Mouse (Mus musculus) lung, adult 18-20 months (tissue): Measurements from ENCODE around the gene Klra10.
"Not testable (repeated sequence)": the region's sequence is repeated elsewhere in the genome, so short reads cannot be mapped to it uniquely, and the experiment has no call there.

Experiments
- DNase-seq, 2 experiments: peaks; one replicate each; pipeline ENCODE4 v3.0.0; 2022; ENCODE audit warnings: mixed read lengths in 2 of 2

The Klra10 gene

GRCm38 (mm10) chr6:130281828-130282227, at the start of gene Klra10:
Klra10 (minus strand) TSS chr6:130281928.
- not testable (repeated sequence) for DNase-seq

- no peak for DNase-seq
These were observed 6.4 kb upstream of the Klra10 start for GRCm38 (mm10) chr6:130287984-130288649.

GRCm38 (mm10) chr6:130255326-130255725, 26.4 kb downstream of the Klra10 start:
- no peak for DNase-seq

- no peak for DNase-seq
These were observed 44.2 kb downstream of the Klra10 start for GRCm38 (mm10) chr6:130237536-130237935.

GRCm38 (mm10) chr6:130236635-130237034, 45.1 kb downstream of the Klra10 start:
- no peak for DNase-seq

GRCm38 (mm10) chr6:130233222-130233621, 48.5 kb downstream of the Klra10 start, which contains the start of gene Klra7:
Klra7 (minus strand) TSS chr6:130233322.
- DNase-seq: no peak
